Mouse (Mus musculus): ENCODE measurements around the gene Otop2.

DNA sequence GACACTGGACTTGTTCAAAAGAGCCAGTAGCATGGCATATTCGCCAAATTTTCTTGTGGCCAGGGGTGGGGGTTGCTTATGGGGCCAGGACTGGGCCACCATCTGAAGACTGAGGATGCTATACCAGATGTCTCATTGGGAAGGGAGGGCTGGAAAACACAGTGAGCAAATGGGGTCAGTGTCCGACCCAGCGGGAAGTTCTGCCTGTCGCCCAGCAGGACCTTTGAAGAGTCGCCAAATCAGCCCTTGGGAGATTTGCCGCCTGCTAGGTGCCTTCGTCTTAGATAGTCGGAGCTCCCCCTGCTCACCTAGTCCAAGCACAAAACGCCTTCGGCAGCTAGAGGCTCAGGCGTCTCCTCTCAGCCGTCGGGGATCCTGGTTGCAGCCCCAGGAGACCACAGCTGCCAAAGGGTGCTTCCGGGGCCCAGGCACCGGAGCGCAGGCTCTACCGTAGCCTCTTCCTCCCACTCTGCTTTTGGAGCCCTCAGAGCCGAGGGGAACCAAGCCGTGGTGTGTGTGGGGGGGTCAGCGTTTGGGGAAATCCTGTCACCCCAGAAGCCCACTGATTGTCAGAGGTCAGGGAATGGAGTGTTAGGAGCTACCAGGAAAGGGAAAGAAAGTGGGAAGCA, 41.1 kb upstream of the Otop2 start:
- TF ChIP-seq POLR2A (IDR thresholded peaks at IDR 0.05; ENCODE audit: borderline replicate concordance, low read depth, low read length) (no peak), CTCF (IDR thresholded peaks at IDR 0.05; ENCODE audit: low read depth, low read length) (no peak)

All from bone marrow macrophage, adult 2 months (primary cell).